12 mouse cellular contexts compared by ENCODE assay signal in genomic region chr5:148389007-148389970, GRCm38 (mm10). TPM values are rescaled to one million over a fixed set of nuclear protein-coding genes. Genes with fewer than 3 reads are reported as not detected.
DNase-seq lines count a peak whose midpoint lies in the region; ATAC-seq and TF ChIP-seq lines count a peak whose summit lies in the region.
"Had no signal": no experiment of that assay in that cellular context is flagged by ENCODE, and none has a peak within 500 bp of the region (broad histone marks: within the 10 kb centered on the region; RNA-seq: fewer than 3 reads in every experiment).

No protein-coding gene starts in this region.

- peak overlapping the region; percentile 26; the same call in 1 of the 2 replicates for H3K4me2 ChIP-seq in liver, embryonic 11.5 days
- H3K4me2 ChIP-seq: limb, embryonic 12.5 days had no signal

- no peak for TF ChIP-seq POLR2A in bone marrow, adult 2 months (IDR thresholded peaks at IDR 0.05; ENCODE audit: borderline replicate concordance, control insufficient read depth, low read depth, low read length)
- no peak for TF ChIP-seq POLR2A in spleen, adult 2 months (IDR thresholded peaks at IDR 0.05; ENCODE audit: low read depth, low read length)

- H3K9ac ChIP-seq in liver, embryonic 11.5 days (ENCODE audit: low read depth, low read length), result no peak overlapping the region
- H3K9ac ChIP-seq: limb, embryonic 12.5 days had no signal

- H3K4me1 ChIP-seq in bone marrow, adult 2 months (ENCODE audit: control insufficient read depth, insufficient read depth, low read length), result peaks cover 3% of the 10 kb centered on the region
- peaks cover 11% of the 10 kb centered on the region; the same call in 1 of the 2 replicates for H3K4me1 ChIP-seq in liver, embryonic 11.5 days (replicated peaks; ENCODE audit: control insufficient read depth, insufficient read depth, low read length)
- H3K4me1 ChIP-seq in spleen, adult 2 months (ENCODE audit: control insufficient read depth, insufficient read depth, insufficient read length), result peaks cover 8% of the 10 kb centered on the region; the same call in 1 of the 2 replicates

- TF ChIP-seq CTCF in layer of hippocampus, adult 2 months (conservative IDR thresholded peaks at IDR 0.05), result no peak
- no peak for TF ChIP-seq CTCF in bone marrow, adult 2 months (IDR thresholded peaks at IDR 0.05; ENCODE audit: control insufficient read depth, insufficient read depth, low read length)
- no peak for TF ChIP-seq CTCF in spleen, adult 2 months (IDR thresholded peaks at IDR 0.05; ENCODE audit: extremely low read depth, insufficient read depth, insufficient read length, insufficient replicate concordance)

- no peaks in the 10 kb centered on the region for H3K27me3 ChIP-seq in liver, embryonic 11.5 days (replicated peaks; ENCODE audit: control insufficient read depth, insufficient read depth, low read length)
- H3K27me3 ChIP-seq in spleen, adult 2 months (ENCODE audit: control insufficient read depth, insufficient read depth, low read length), result no peaks in the 10 kb centered on the region
- H3K27me3 ChIP-seq: limb, embryonic 12.5 days had no signal

- peak overlapping the region; percentile 23 for H3K4me3 ChIP-seq in layer of hippocampus, adult 2 months
- H3K4me3 ChIP-seq in bone marrow, adult 2 months (replicated peaks; ENCODE audit: control insufficient read depth, low read depth, low read length), result no peak overlapping the region
- no peak overlapping the region for H3K4me3 ChIP-seq in liver, embryonic 11.5 days (ENCODE audit: low read depth, low read length)
- no peak overlapping the region for H3K4me3 ChIP-seq in spleen, adult 2 months (ENCODE audit: extremely low read depth, insufficient read depth, insufficient read length)
- H3K4me3 ChIP-seq: limb, embryonic 12.5 days had no signal

- H3K27ac ChIP-seq in layer of hippocampus, adult 2 months, result peak overlapping the region; percentile 53; the same call in 1 of the 2 replicates
- peak overlapping the region; percentile 58 for H3K27ac ChIP-seq in bone marrow, adult 2 months (ENCODE audit: control insufficient read depth, insufficient read depth, low read depth, low read length, poor library complexity)
- H3K27ac ChIP-seq in liver, embryonic 11.5 days (ENCODE audit: low read depth, low read length), result 0 out of 2 replicates have a peak overlapping the region, but pooled peaks have one; percentile 39
- peak overlapping the region; percentile 72 for H3K27ac ChIP-seq in spleen, adult 2 months (ENCODE audit: insufficient read depth, low read length)
- H3K27ac ChIP-seq: limb, embryonic 12.5 days; macrophage had no signal

- no peak for DNase-seq in layer of hippocampus, adult 2 months (ENCODE audit: low spot score in 2 of 2)
- no peak for DNase-seq in layer of hippocampus, postnatal 25 days (ENCODE audit: extremely low spot score in 1 of 2, low spot score in 1 of 2)
- DNase-seq in liver, embryonic 11.5 days (ENCODE audit: low spot score), result no peak
- peak in 1 of 2 experiments; percentile 44 for DNase-seq in spleen, adult 2 months (ENCODE audit: low read depth in 1 of 2, low spot score in 2 of 2)
- no peak for DNase-seq in kidney, postnatal 4 days
- no peak for DNase-seq in testis, postnatal 14 days (ENCODE audit: low spot score)
- DNase-seq: cerebellum, postnatal 25 days; thymus, postnatal 4 days had no signal

- WGBS in bone marrow, adult 2 months, result 78% methylated on average over 15 of the region's 15 CpGs
- 82% methylated on average over 15 of the region's 15 CpGs for WGBS in liver, embryonic 11.5 days
- 78% methylated on average over 15 of the region's 15 CpGs for WGBS in spleen, adult 2 months

- peaks cover 9% of the 10 kb centered on the region for H3K36me3 ChIP-seq in liver, embryonic 11.5 days (ENCODE audit: control insufficient read depth, insufficient read depth, low read length)
- peaks cover 1% of the 10 kb centered on the region; the same call in 1 of the 2 replicates for H3K36me3 ChIP-seq in spleen, adult 2 months (ENCODE audit: control insufficient read depth, insufficient read depth, low read length)
- H3K36me3 ChIP-seq: limb, embryonic 12.5 days had no signal

- no peaks in the 10 kb centered on the region for H3K9me3 ChIP-seq in liver, embryonic 11.5 days (ENCODE audit: control insufficient read depth, low read length)

- ATAC-seq in liver, embryonic 11.5 days (replicated peaks; ENCODE audit: low FRiP score), result peak; percentile 94
- no peak for ATAC-seq in granulocyte monocyte progenitor cell, adult 5-6 weeks (replicated peaks; ENCODE audit: poor library complexity, severe bottlenecking)

RNA-seq across cellular contexts. Expression of gene Slc7a1, which starts 10.4 kb away (rescaled TPM):
- total RNA-seq in layer of hippocampus, adult 2 months (2021), result 10 to 100 TPM; 24.4 to 25.9 TPM
- total RNA-seq in layer of hippocampus, postnatal 25 days (2021), result 10 to 100 TPM; 27.8 to 30.6 TPM
- 10.6 and 12.2 TPM in 2 replicates for polyA plus RNA-seq in bone marrow, adult 2 months (2011; ENCODE audit: insufficient read depth, insufficient read length, low replicate concordance, missing spikeins)
- polyA plus RNA-seq in liver, embryonic 11.5 days (2014; fragmentation: Nextera tagmentation; extraction: Ambion mirVana), result 58.4 and 63.4 TPM in 2 replicates
- 8.8 and 9.3 TPM in 2 replicates for polyA plus RNA-seq in spleen, adult 2 months (2012; rRNA removed)
- total RNA-seq in granulocyte monocyte progenitor cell, adult 5-6 weeks (2014; fragmentation: Nextera tagmentation), result 25.1 and 39.0 TPM in 2 replicates
- total RNA-seq in granulocyte monocyte progenitor cell, adult 5-6 weeks (2017), result 20.8 and 23.1 TPM in 2 replicates
